Mouse (Mus musculus): ENCODE results near the gene Hes7.

GRCm38 (mm10) chr11:69088103-69088855 lies 31.9 kb upstream of the Hes7 start, which contains the start of gene Vamp2:
- peak; percentile 60 for TF ChIP-seq POLR2A (IDR thresholded peaks at IDR 0.05; ENCODE audit: low read depth, low read length)
- no peak for TF ChIP-seq CTCF (IDR thresholded peaks at IDR 0.05; ENCODE audit: extremely low read depth, insufficient read depth, insufficient read length, insufficient replicate concordance)
